Mouse (Mus musculus) embryonic fibroblast, embryonic 13.5 days (primary cell): ENCODE measurements around the gene Sgip1. TPM values are rescaled to one million over a fixed set of nuclear protein-coding genes. Genes with fewer than 3 reads are reported as not detected.

Experiments used
- H3K27ac ChIP-seq: 2 replicates; pipeline ENCODE4 v1.5.1; 2012; ENCODE audit warnings: low read length, control low read depth, inconsistent platforms; ENCODE audit not compliant: insufficient read depth
- H3K4me1 ChIP-seq: 2 replicates; pipeline ENCODE4 v1.6.1; 2011; ENCODE audit warnings: low read length; ENCODE audit not compliant: control insufficient read depth, insufficient read depth
- H3K4me3 ChIP-seq: 2 replicates; pipeline ENCODE4 v1.5.1; 2011; ENCODE audit warnings: mild to moderate bottlenecking, control low read depth, low read length; ENCODE audit not compliant: insufficient read depth
- CTCF ChIP-seq: IDR thresholded peaks from 2 replicates; pipeline ENCODE4 v1.5.1; 2011; ENCODE audit warnings: mild to moderate bottlenecking, control low read depth, low read length, moderate library complexity, borderline replicate concordance; ENCODE audit not compliant: insufficient read depth
- POLR2A ChIP-seq: IDR thresholded peaks from 2 replicates; pipeline ENCODE4 v1.6.1; 2011; ENCODE audit warnings: low read depth, mild to moderate bottlenecking, control low read depth, low read length, moderate library complexity
- polyA plus RNA-seq: library from polyadenylated mRNA; stranded (reverse); fragments of >200 nt; gene quantifications from 2 replicates; pipeline ENCODE4 v1.2.4, GENCODE M21; 2011; ENCODE audit warnings: low read depth; ENCODE audit not compliant: missing spikeins, insufficient read length

Sgip1 gene
- polyA plus RNA-seq, 1 experiment, result 2.6 TPM

DNA sequence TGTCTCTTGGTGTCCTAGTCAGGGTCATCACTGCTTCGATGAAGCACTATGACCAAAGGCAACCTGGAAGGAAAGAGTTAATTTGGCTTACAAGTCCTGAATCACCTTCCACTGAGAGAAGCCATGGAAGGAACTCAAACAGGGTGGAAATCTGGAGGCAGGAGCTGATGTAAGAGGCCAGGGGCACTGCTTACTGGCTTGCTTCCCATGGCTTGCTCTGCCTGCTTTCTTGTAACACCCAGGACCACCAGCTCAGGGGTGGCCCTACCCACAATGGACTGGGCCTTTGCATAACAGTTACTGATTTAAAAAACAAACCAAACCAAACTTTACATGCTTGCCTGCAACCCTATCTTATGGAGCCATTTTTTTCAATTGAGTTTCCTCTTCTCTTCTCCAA, 177.1 kb downstream of the Sgip1 start:
- H3K4me3 ChIP-seq, result no peak overlapping the region
- no peak for TF ChIP-seq CTCF
- TF ChIP-seq POLR2A, result no peak
- H3K4me1 ChIP-seq, result no peaks in the 10 kb centered on the region
- no peak overlapping the region for H3K27ac ChIP-seq

DNA sequence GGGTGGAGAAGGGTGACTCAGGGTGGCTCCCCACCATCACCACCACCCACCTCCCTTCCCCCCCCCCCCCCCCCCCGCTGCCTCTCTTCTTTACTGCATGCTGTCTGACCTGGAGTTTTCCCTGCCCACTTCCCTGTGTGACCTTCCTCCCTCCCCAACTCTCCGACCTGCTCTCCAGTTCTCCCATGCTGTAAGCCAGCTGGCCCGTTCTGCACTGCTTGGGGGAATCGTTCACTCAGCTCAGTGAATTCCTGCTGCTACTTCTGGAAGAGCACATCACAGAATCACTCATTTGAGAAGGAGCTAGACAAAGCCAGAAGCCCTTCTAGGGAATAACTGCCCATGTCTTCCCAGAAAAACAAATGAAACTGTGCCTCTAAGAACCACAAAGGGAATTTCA, 188.4 kb downstream of the Sgip1 start:
- H3K27ac ChIP-seq, result no peak overlapping the region
- H3K4me3 ChIP-seq, result no peak overlapping the region
- TF ChIP-seq POLR2A (no peak), CTCF (no peak)
- no peaks in the 10 kb centered on the region for H3K4me1 ChIP-seq

- TF ChIP-seq POLR2A (no peak), CTCF (no peak)
- no peak overlapping the region for H3K27ac ChIP-seq
- H3K4me3 ChIP-seq, result no peak overlapping the region
Observed at GRCm38 (mm10) chr4:102930679-102931078, 189.6 kb downstream of the Sgip1 start.

DNA sequence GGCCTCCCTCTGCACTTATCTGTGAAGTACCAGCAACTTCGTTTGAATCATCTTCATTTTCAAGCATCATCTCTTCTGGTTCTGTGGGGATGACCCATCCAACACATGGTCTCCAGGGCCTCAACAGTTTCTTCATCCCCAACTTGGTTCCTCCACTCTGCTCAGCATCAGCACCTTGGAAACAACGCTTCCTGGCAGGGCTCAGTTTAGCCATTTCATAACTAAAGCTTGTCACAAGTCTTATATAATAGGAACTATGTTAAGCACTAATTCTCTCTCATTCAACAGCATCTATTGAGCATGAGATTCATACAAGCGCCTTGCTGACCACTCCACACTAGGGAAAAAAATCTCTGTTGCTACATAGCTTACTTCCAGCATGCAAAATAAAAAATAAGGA, 199.2 kb downstream of the Sgip1 start:
- TF ChIP-seq POLR2A, result no peak
- no peak for TF ChIP-seq CTCF
- Histone ChIP-seq H3K4me3 (no peak overlapping the region), H3K27ac (no peak overlapping the region), H3K4me1 (no peaks in the 10 kb centered on the region)

More at GRCm38 (mm10) chr4:102930679-102931078, 189.6 kb downstream of the Sgip1 start:
- H3K4me1 ChIP-seq, result no peaks in the 10 kb centered on the region

DNA sequence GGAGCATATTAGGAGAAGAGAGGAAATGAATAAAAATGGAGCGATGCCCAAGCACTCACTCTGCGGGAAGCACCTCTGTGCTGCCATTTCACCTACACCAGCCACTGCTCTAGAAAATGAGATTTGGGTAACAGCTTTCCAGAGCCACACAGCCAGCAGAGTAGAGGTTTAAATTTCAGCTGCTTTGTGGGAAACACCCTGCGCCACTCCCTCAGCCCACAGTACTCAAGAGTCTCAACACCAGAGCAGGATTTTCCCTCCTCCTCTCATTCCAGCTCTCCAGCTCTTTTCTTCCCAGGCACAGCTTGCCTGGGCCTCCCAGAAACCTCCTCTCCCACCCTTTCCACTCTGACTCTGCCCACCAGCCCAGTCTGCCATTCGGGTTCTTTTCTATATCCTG, 199.6 kb downstream of the Sgip1 start:
- H3K4me3 ChIP-seq, result no peak overlapping the region
- TF ChIP-seq CTCF, result no peak
- no peak for TF ChIP-seq POLR2A
- H3K4me1 ChIP-seq, result no peaks in the 10 kb centered on the region
- H3K27ac ChIP-seq, result no peak overlapping the region

DNA sequence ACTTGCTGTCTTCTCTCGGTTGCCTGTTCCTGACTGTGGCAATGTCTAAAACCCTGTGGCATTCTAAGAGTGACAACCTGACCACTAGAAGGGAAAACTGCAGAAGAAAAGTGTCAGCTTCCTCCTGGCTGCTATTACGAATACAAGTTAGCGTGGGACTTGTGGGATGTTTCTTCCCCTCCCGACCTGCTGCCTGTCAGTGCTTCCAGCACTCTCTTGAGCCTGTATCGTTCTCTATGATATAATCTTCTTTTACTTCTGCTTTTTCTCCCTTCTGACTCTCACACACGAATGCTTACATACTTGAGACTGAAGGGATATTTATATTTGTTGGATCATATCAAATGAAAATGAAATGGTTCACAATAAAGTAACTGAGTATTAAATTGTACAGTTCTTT, 203.2 kb downstream of the Sgip1 start:
- TF ChIP-seq CTCF, result no peak
- no peak for TF ChIP-seq POLR2A
- no peak overlapping the region for H3K27ac ChIP-seq
- H3K4me1 ChIP-seq, result no peaks in the 10 kb centered on the region
- H3K4me3 ChIP-seq, result no peak overlapping the region

- Histone ChIP-seq H3K4me3 (no peak overlapping the region), H3K27ac (no peak overlapping the region), H3K4me1 (no peaks in the 10 kb centered on the region)
- TF ChIP-seq POLR2A, result no peak
- no peak for TF ChIP-seq CTCF
Observed at GRCm38 (mm10) chr4:102952476-102952875, 211.4 kb downstream of the Sgip1 start.

GRCm38 (mm10) chr4:102955294-102955956, 214.3 kb downstream of the Sgip1 start:
- TF ChIP-seq POLR2A (no peak), CTCF (no peak)
- H3K4me3 ChIP-seq, result no peak overlapping the region
- H3K27ac ChIP-seq, result no peak overlapping the region
- no peaks in the 10 kb centered on the region for H3K4me1 ChIP-seq

GRCm38 (mm10) chr4:102959409-102959808, 218.3 kb downstream of the Sgip1 start:
- Histone ChIP-seq H3K27ac (no peak overlapping the region), H3K4me3 (no peak overlapping the region), H3K4me1 (no peaks in the 10 kb centered on the region)
- no peak for TF ChIP-seq POLR2A
- no peak for TF ChIP-seq CTCF

GRCm38 (mm10) chr4:102964174-102964573, 223.1 kb downstream of the Sgip1 start:
- no peak for TF ChIP-seq CTCF
- no peak for TF ChIP-seq POLR2A
- Histone ChIP-seq H3K27ac (no peak overlapping the region), H3K4me3 (no peak overlapping the region), H3K4me1 (no peaks in the 10 kb centered on the region)
